Mouse (Mus musculus) midbrain, embryonic 14.5 days (tissue): ENCODE results near the gene Anxa9. TPM values are rescaled to one million over a fixed set of nuclear protein-coding genes. Genes with fewer than 3 reads are reported as not detected.
A peak's percentile ranks its signal among the peaks of the same experiment; 100 is the strongest.

Source experiments
- ATAC-seq: fragments of 200-750 bp; cut with Nextera tagmentation; 2 replicates; pipeline ENCODE4 v1.8.0; 2017; ENCODE audit warnings: moderate number of reproducible peaks, moderate library complexity; ENCODE audit not compliant: low FRiP score, low TSS enrichment
- DNase-seq: peaks from one replicate; pipeline ENCODE4 v3.0.0-alpha.2; 2015
- H3K27ac ChIP-seq: fragments of 300-500 bp; sonication (generic); replicated peaks from 2 replicates; pipeline ENCODE4 v1.5.1; 2014; ENCODE audit warnings: mild to moderate bottlenecking, low read depth, low read length, moderate library complexity
- H3K27me3 ChIP-seq: fragments of 300-500 bp; sonication (generic); 2 replicates; pipeline ENCODE4 v1.6.1; 2014; ENCODE audit warnings: low read length, control low read depth, mixed read lengths; ENCODE audit not compliant: control insufficient read depth, insufficient read depth
- H3K36me3 ChIP-seq: fragments of 300-500 bp; sonication (generic); 2 replicates; pipeline ENCODE4 v1.6.1; 2014; ENCODE audit warnings: low read length, control low read depth; ENCODE audit not compliant: control insufficient read depth, insufficient read depth
- H3K4me1 ChIP-seq: fragments of 300-500 bp; sonication (generic); 2 replicates; pipeline ENCODE4 v1.6.1; 2014; ENCODE audit warnings: mild to moderate bottlenecking, antibody characterized with exemption, low read length, control low read depth; ENCODE audit not compliant: control insufficient read depth, insufficient read depth
- H3K4me2 ChIP-seq: fragments of 300-500 bp; sonication (generic); 2 replicates; pipeline ENCODE4 v1.6.1; 2014; ENCODE audit warnings: mild to moderate bottlenecking, low read length, moderate library complexity
- H3K4me3 ChIP-seq: fragments of 300-500 bp; sonication (generic); replicated peaks from 2 replicates; pipeline ENCODE4 v1.5.1; 2014; ENCODE audit warnings: low read depth, low read length
- H3K9ac ChIP-seq: fragments of 300-500 bp; sonication (generic); replicated peaks from 2 replicates; pipeline ENCODE4 v1.6.1; 2014; ENCODE audit warnings: mild to moderate bottlenecking, low read length, moderate library complexity
- H3K9me3 ChIP-seq: fragments of 300-500 bp; sonication (generic); 2 replicates; pipeline ENCODE4 v1.6.1; 2016; ENCODE audit warnings: low read length, control low read depth, mixed read lengths; ENCODE audit not compliant: control insufficient read depth
- WGBS: fragments of 180-500 bp; shearing (Covaris S2); extraction: QIAGEN DNeasy Blood & Tissue Kit; methylation state at CpG from one replicate; pipeline ENCODE4 v1.1.7; 2014; 5-methylcytosine and 5-hydroxymethylcytosine counted together
- polyA plus RNA-seq: library from polyadenylated mRNA; unstranded; fragments of >200 nt; fragmentation: Nextera tagmentation; extraction: Ambion mirVana; gene quantifications from 2 replicates; pipeline ENCODE4 v1.2.1, GENCODE M21; 2014

Gene Anxa9
- polyA plus RNA-seq, 1 experiment from 2014 or later, result 0.55 TPM

DNA sequence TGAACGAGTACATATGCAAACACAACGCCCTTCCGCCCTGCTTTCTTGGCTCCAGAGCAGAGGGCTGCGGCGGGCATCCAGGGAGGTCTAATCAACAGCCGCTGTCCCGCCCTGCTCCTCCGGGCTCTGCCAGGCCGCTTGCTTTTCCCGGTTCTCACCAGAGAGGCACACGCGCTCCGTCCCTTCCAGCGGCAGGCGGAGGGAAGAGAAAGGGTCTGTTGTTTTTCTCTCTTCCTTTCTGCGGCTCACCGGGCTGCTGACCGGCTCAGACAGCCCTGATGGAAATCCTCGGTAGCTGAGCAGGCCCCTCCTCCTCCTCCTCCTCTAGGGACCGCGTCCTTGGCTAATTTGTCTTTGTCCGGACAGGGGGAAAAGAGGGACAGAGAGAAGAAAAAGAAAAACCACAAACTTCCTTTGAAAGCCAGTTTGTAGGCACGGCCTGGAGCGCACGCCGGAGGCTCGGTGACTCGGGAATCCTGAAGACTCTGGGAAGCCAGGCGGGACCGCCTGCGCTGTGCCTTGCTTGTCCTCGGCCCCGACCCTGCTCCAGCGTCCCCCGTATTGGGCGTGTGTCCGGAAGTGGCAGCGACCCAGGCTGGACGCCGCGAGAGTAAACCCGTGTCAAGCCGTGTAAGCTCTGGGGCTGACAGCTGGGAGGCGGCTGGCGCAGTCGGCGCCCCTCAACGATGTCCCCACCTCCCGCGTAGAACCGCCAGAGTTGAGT is 23.9 kb downstream of the Anxa9 start:
- Histone ChIP-seq H3K4me1 (peaks cover 28% of the 10 kb centered on the region), H3K36me3 (peaks cover 7% of the 10 kb centered on the region), H3K4me3 (peak overlapping the region; percentile 68), H3K27ac (peak overlapping the region; percentile 94), H3K9me3 (no peaks in the 10 kb centered on the region), H3K27me3 (no peaks in the 10 kb centered on the region), H3K9ac (peak overlapping the region; percentile 76), H3K4me2 (peak overlapping the region; percentile 90)
- under 1% methylated on average over 50 of the region's 51 CpGs for WGBS
- ATAC-seq (peak; percentile 72), DNase-seq (peak; percentile 87)

DNA sequence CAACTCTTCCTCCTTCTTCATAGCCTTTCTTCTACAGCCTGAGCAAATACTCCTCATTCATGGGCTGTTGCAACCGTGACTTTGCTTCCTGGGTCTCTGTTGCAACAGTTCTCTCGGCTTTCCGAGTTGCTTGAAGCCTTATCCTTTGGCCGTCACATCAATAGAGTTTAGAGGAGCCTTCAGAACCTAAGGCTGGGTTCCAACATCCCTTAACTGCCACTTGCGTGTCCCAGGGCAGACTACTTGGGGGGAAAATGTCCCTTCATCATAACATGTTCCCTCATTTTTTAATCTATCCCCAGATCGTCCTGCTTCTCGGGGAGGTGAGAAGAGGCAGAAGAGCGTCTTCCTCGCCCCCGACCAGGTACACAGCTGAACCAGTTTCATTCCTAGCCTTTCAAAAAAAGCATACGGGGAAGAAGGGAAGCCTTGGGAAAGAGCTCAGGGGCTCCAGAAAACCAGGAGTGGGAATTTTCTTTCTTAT is 24.6 kb downstream of the Anxa9 start:
- Histone ChIP-seq H3K4me1 (peaks cover 28% of the 10 kb centered on the region), H3K36me3 (peaks cover 1% of the 10 kb centered on the region; the same call in 1 of the 2 replicates), H3K9me3 (no peaks in the 10 kb centered on the region), H3K4me2 (peak overlapping the region; percentile 90), H3K27me3 (no peaks in the 10 kb centered on the region), H3K27ac (peak overlapping the region; percentile 94), H3K9ac (peak overlapping the region; percentile 76), H3K4me3 (peak overlapping the region; percentile 68)
- ATAC-seq (no peak), DNase-seq (peak; percentile 52)
- WGBS, result under 1% methylated on average over 11 of the region's 11 CpGs

DNA sequence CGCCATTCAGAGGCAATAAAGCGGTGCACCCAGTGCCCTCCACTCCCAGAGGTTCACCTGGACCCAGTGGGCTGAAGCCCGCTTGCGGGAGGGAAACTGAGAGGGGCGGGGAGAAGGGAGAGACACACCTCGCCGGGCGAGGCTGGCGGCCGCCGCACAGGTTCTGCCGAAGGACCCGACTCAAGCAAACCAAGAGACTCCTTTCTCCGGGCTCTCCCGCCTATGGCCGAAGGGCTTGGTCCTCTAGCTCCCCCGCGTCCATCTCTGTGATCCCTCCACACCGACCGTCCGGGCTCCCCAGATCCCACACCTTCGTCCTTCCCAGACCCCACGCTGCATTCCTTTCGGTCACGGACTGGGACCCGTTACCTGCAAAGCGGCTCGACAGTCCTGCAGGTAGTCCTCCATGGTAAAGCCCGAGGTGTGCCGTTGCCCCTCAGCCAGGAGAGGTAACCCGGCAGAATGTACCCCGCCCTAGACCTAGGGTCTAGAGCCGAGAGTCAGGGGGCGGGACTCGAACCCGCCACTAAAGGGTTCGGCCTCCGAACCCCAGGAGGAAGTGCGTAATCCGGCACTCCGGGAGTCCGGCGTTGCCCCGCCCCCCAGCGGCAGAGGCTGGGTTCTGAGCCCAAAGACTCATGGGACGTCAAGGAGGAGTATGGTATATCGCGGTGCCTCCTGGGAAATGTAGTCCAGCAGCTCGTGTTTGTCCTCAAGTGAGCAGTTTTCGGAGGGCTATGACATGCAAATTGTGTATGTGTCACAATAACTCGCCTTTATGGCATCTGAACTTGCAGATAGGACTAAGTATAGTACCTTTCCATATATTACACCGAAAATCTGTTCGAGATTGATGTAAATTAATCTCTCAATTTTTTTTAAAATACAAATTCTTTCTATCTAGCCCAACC is 25.5 kb downstream of the Anxa9 start, which contains the start of the genes Mindy1 and Prune1:
Gene Mindy1 (plus strand): TSS at position 130 of the 911 bp plus-strand sequence.
Gene Prune1 (minus strand): TSS at position 861 of the 911 bp plus-strand sequence.
- H3K9ac ChIP-seq, result peak within 1 kb of the TSS; percentile 76

DNA sequence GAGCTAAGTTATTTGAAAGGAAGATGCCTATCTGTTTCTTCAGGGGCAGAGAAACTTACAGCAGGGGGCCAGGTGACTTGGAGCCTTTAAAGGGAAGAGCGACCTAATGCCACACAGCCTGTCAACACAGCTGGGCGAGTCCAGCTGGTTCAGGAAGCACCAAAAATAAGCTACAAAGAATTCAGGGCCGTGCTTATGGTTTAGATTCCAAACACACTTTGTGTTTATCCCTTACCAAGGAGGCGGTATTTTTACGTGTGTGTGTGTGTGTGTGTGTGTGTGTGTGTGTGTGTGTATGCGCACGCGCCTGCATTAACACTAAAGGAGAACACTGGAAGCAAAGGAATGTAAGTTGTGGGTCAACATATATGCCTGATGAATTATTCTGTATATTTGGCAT is 26.2 kb downstream of the Anxa9 start:
- H3K4me2 ChIP-seq, result peak overlapping the region; percentile 90
- no peaks in the 10 kb centered on the region for H3K36me3 ChIP-seq
- no peaks in the 10 kb centered on the region for H3K27me3 ChIP-seq
- H3K4me1 ChIP-seq, result peaks cover 28% of the 10 kb centered on the region
- peak; percentile 61 for DNase-seq
- H3K9me3 ChIP-seq, result no peaks in the 10 kb centered on the region
- 30% methylated on average over 8 of the region's 8 CpGs for WGBS
- peak overlapping the region; percentile 76 for H3K9ac ChIP-seq
- peak overlapping the region; percentile 94 for H3K27ac ChIP-seq
- ATAC-seq, result no peak
- peak overlapping the region; percentile 68 for H3K4me3 ChIP-seq

More for the DNA sequence above, 25.5 kb downstream of the Anxa9 start, which contains the start of the genes Mindy1 and Prune1:
- Histone ChIP-seq H3K36me3 (no peaks in the 10 kb centered on the region), H3K9me3 (no peaks in the 10 kb centered on the region), H3K4me3 (peak within 1 kb of the TSS; percentile 68), H3K4me2 (peak within 1 kb of the TSS; percentile 90), H3K4me1 (peaks cover 28% of the 10 kb centered on the region), H3K27me3 (no peaks in the 10 kb centered on the region), H3K27ac (peak within 1 kb of the TSS; percentile 94)
- DNase-seq, result peak; percentile 99
- WGBS, result 1% methylated on average over 53 of the region's 53 CpGs
- peak; percentile 92 for ATAC-seq

DNA sequence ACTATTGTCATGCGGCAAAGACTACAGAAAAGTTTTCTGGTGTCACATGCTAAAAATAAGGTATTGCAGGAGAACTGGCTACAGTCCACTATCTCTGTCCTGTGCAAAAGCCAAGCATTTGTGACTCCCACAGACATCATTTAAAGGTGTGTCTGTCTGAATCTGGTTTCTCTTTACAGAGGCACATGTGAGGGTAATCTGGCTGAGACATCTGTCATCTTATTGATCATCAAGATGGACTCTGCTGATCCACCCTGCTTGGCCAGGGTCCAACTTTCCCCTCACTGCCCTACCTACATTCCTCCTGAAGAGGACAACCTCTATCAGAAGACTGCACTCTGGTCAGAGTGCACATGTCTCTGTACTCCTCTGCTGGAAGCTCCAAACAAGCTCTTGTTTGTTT is 29.8 kb downstream of the Anxa9 start:
- Histone ChIP-seq H3K4me3 (no peak overlapping the region), H3K4me2 (no peak overlapping the region), H3K27me3 (no peaks in the 10 kb centered on the region), H3K9ac (no peak overlapping the region), H3K27ac (no peak overlapping the region), H3K9me3 (no peaks in the 10 kb centered on the region), H3K36me3 (no peaks in the 10 kb centered on the region), H3K4me1 (peaks cover 8% of the 10 kb centered on the region; the same call in 1 of the 2 replicates)
- 89% methylated on average over 1 of the region's 1 CpGs for WGBS
- ATAC-seq, result no peak
- DNase-seq, result no peak

DNA sequence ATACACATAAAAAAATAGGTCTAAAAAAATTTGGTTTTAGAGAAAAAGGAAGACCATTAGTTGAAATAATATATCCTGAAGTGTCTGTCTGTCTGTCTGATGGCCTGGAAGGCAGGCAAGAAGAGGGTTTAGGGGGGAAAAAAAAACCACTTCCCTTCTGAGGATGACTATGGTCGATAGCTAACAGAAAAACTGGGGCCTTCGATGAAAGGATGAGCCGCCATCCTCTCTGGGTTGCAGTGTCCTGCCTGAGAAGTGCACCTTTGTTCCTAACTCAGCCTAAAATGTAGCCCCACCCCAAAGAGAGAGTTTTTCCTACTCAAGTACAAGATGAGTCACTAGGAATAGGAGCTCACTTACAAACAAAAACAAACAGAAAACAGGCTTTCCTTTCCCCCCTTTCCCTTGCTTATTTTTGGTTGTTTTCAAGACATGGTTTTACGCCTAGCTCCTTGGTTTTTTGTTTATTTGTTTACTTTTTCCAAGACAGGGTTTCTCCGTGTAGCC is 30.5 kb downstream of the Anxa9 start:
- Histone ChIP-seq H3K27ac (no peak overlapping the region), H3K4me2 (no peak overlapping the region), H3K4me1 (0 out of 2 replicates have a peak, but pooled peaks cover 7% of the 10 kb centered on the region), H3K9ac (no peak overlapping the region), H3K9me3 (no peaks in the 10 kb centered on the region), H3K36me3 (no peaks in the 10 kb centered on the region), H3K27me3 (no peaks in the 10 kb centered on the region), H3K4me3 (no peak overlapping the region)
- 87% methylated on average over 5 of the region's 5 CpGs for WGBS
- DNase-seq (no peak), ATAC-seq (no peak)

DNA sequence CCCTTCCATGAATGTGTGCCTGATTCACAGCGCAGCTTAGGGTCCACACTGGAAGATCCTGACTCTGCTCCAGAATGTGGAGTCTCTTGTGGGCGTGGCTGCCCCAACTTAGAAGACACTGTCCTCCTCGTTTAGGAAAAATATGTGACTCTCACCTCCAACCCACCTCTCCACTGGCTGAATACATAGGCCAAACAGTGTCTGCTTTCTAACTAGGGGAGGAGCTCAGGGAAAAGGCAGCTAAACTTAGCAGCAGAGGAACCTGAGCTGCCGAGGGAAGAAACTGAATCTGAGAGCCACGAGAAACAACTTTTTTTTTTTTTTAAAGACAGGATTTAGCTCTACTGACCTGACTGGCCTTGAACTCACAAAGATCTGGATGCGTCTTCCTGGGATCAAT is 31.8 kb downstream of the Anxa9 start:
- ATAC-seq (no peak), DNase-seq (no peak)
- Histone ChIP-seq H3K4me2 (no peak overlapping the region), H3K4me3 (no peak overlapping the region), H3K27me3 (no peaks in the 10 kb centered on the region), H3K36me3 (no peaks in the 10 kb centered on the region), H3K4me1 (no peaks in the 10 kb centered on the region), H3K9ac (no peak overlapping the region), H3K9me3 (no peaks in the 10 kb centered on the region), H3K27ac (no peak overlapping the region)
- WGBS, result 86% methylated on average over 6 of the region's 6 CpGs

DNA sequence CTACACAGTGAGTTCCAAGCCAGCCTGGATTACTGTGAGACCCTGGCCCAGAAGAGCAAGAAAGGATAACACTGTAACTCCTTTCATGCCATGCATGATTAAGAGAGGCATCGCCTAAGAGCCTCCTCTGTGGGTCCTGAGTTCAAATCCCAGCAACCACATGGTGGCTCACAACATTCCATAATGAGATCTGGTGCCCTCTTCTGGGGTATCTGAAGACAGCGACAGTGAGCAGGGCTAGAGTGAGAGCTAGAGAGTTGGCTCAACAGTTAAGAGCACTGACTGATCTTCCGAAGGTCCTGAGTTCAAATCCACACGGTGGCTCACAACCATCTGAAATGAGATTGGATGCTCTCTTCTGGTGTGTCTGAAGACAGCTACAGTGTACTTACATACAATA is 32.5 kb downstream of the Anxa9 start:
- H3K4me2 ChIP-seq, result no peak overlapping the region
- no peak overlapping the region for H3K27ac ChIP-seq
- H3K4me1 ChIP-seq, result no peaks in the 10 kb centered on the region
- no peak for ATAC-seq
- no peak overlapping the region for H3K9ac ChIP-seq
- no peaks in the 10 kb centered on the region for H3K9me3 ChIP-seq
- H3K4me3 ChIP-seq, result no peak overlapping the region
- no peaks in the 10 kb centered on the region for H3K27me3 ChIP-seq
- WGBS, result 94% methylated on average over 4 of the region's 4 CpGs
- DNase-seq, result no peak
- H3K36me3 ChIP-seq, result no peaks in the 10 kb centered on the region
